Mouse (Mus musculus) heart, embryonic 11.5 days (tissue): ENCODE results near the gene Btaf1. TPM values are rescaled to one million over a fixed set of nuclear protein-coding genes. Genes with fewer than 3 reads are reported as not detected.
A peak's percentile ranks its signal among the peaks of the same experiment; 100 is the strongest.

Experiments
- ATAC-seq: fragments of 200-750 bp; cut with Nextera tagmentation; replicated peaks from 2 replicates; pipeline ENCODE4 v1.8.0; 2017; ENCODE audit warnings: moderate library complexity; ENCODE audit not compliant: insufficient number of reproducible peaks, low FRiP score, low TSS enrichment
- H3K27ac ChIP-seq: fragments of 300-500 bp; sonication (generic); 2 replicates; pipeline ENCODE4 v1.5.1; 2014; ENCODE audit warnings: mild to moderate bottlenecking, low read depth, low read length
- H3K27me3 ChIP-seq: fragments of 300-500 bp; sonication (generic); 2 replicates; pipeline ENCODE4 v1.6.1; 2014; ENCODE audit warnings: mild to moderate bottlenecking, low read length, mixed read lengths; ENCODE audit not compliant: control insufficient read depth, insufficient read depth
- H3K36me3 ChIP-seq: fragments of 300-500 bp; sonication (generic); 2 replicates; pipeline ENCODE4 v1.6.1; 2014; ENCODE audit warnings: mild to moderate bottlenecking, low read length, moderate library complexity, mixed read lengths; ENCODE audit not compliant: control insufficient read depth, insufficient read depth
- H3K4me1 ChIP-seq: fragments of 300-500 bp; sonication (generic); 2 replicates; pipeline ENCODE4 v1.6.1; 2014; ENCODE audit warnings: low read length; ENCODE audit not compliant: control insufficient read depth, insufficient read depth
- H3K4me2 ChIP-seq: fragments of 300-500 bp; sonication (generic); 2 replicates; pipeline ENCODE4 v1.6.1; 2014; ENCODE audit warnings: mild to moderate bottlenecking, moderate library complexity
- H3K4me3 ChIP-seq: fragments of 300-500 bp; sonication (generic); 2 replicates; pipeline ENCODE4 v1.5.1; 2014; ENCODE audit warnings: low read depth, low read length
- H3K9ac ChIP-seq: fragments of 300-500 bp; sonication (generic); 2 replicates; pipeline ENCODE4 v1.6.1; 2014; ENCODE audit warnings: mild to moderate bottlenecking, low read depth, low read length, moderate library complexity
- H3K9me3 ChIP-seq: fragments of 300-500 bp; sonication (generic); replicated peaks from 2 replicates; pipeline ENCODE4 v1.6.1; 2016; ENCODE audit warnings: low read length; ENCODE audit not compliant: control insufficient read depth
- WGBS: fragments of 180-500 bp; shearing (Covaris S2); extraction: QIAGEN DNeasy Blood & Tissue Kit; methylation state at CpG from one replicate; pipeline ENCODE4 v1.1.7; 2014; ENCODE audit not compliant: insufficient replicate concordance; 5-methylcytosine and 5-hydroxymethylcytosine counted together
- polyA plus RNA-seq: library from polyadenylated mRNA; unstranded; fragments of >200 nt; fragmentation: Nextera tagmentation; extraction: Ambion mirVana; gene quantifications from 2 replicates; pipeline ENCODE4 v1.2.1, GENCODE M21; 2014

Gene Btaf1
- 12.8 and 13.7 TPM in 2 replicates for polyA plus RNA-seq

GRCm38 (mm10) chr19:36925671-36926552, at the start of gene Btaf1:
Btaf1 (plus strand) TSS chr19:36926079.
- WGBS = under 1% methylated on average over 86 of the region's 98 CpGs
- ATAC-seq = peak; percentile 94

GRCm38 (mm10) chr19:36877329-36877728, 48.5 kb upstream of the Btaf1 start:
- ATAC-seq = no peak
- H3K36me3 ChIP-seq = peaks cover 35% of the 10 kb centered on the region
- no peak overlapping the region for H3K4me3 ChIP-seq
- H3K9me3 ChIP-seq = no peaks in the 10 kb centered on the region
- H3K27me3 ChIP-seq = no peaks in the 10 kb centered on the region
- peaks cover 6% of the 10 kb centered on the region for H3K4me1 ChIP-seq
- no peak overlapping the region for H3K9ac ChIP-seq
- no peak overlapping the region for H3K4me2 ChIP-seq
- no peak overlapping the region for H3K27ac ChIP-seq

More at GRCm38 (mm10) chr19:36925671-36926552, at the start of gene Btaf1:
- Histone ChIP-seq H3K27me3 (no peaks in the 10 kb centered on the region), H3K4me3 (peak within 1 kb of the TSS; percentile 78), H3K9me3 (no peaks in the 10 kb centered on the region), H3K27ac (peak within 1 kb of the TSS; percentile 94), H3K36me3 (no peaks in the 10 kb centered on the region), H3K4me1 (peaks cover 9% of the 10 kb centered on the region), H3K4me2 (peak within 1 kb of the TSS; percentile 84), H3K9ac (peak within 1 kb of the TSS; percentile 94)

DNA sequence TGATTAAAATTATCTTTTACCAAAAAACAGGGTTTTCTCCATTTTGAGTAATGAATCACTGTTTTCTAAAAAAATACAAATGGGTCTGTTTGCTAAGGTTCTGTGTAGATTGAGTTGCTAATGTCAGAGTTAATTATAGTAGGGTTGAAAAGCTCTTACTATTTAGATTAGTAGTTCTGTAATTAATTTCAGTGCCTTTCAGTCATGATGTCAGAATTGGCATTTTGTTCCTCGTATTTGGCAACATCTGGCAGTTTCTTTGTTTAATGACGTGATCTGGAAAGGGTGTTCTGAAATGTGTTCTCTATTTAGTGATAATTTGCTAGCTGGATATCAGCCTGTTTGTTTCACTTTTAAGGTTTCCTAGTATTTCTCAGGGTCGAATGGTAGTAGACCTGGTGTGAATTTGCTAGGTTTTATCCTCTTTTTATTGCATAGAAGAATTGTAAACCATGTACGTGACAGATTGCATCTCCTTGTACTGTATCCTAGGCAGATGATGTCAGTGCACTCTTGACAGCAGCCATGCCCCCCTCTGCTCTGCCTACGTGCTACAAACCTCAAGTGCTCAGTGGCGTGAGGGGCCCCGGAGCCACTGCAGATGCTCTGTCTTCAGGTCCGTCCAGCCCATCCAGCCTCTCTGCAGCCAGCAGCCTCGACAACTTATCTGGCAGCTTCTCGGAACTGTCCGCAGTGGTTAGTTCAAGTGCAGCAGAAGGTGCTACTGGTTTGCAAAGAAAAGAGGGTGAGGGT, 47.0 kb upstream of the Btaf1 start:
- no peaks in the 10 kb centered on the region for H3K9me3 ChIP-seq
- H3K9ac ChIP-seq = no peak overlapping the region
- ATAC-seq = peak; percentile 84
- peaks cover 6% of the 10 kb centered on the region for H3K4me1 ChIP-seq
- H3K27ac ChIP-seq = peak overlapping the region; percentile 81
- peak overlapping the region; percentile 22 for H3K4me2 ChIP-seq
- peaks cover 35% of the 10 kb centered on the region for H3K36me3 ChIP-seq
- H3K27me3 ChIP-seq = no peaks in the 10 kb centered on the region
- WGBS = 59% methylated on average over 11 of the region's 11 CpGs
- H3K4me3 ChIP-seq = no peak overlapping the region

DNA sequence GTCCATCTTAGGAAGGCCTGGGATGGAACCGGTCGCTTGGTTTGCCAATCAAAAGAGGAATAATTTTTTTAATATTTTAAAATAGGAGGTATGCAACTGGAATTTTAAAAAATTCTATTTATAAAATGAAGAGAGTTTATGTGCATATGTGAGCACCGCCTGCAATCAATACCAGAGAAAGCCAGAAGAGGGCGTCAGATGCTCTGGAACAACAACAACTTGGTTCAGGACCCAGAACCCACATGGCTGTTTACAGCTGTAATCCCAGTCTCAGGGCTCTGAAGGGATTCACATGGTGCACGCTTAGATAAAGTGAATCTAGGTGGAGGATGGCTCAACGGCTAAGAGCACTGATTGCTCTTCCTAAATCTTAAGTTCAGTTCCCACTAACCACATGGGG, 42.8 kb upstream of the Btaf1 start:
- 79% methylated on average over 6 of the region's 6 CpGs for WGBS

GRCm38 (mm10) chr19:36886316-36886715, 39.6 kb upstream of the Btaf1 start:
- WGBS = 84% methylated on average over 2 of the region's 2 CpGs
- Histone ChIP-seq H3K9me3 (no peaks in the 10 kb centered on the region), H3K36me3 (peaks cover 46% of the 10 kb centered on the region), H3K4me2 (no peak overlapping the region), H3K4me1 (no peaks in the 10 kb centered on the region), H3K9ac (no peak overlapping the region), H3K27ac (no peak overlapping the region), H3K4me3 (no peak overlapping the region), H3K27me3 (no peaks in the 10 kb centered on the region)
- ATAC-seq = no peak

More for the DNA sequence above, 42.8 kb upstream of the Btaf1 start:
- peaks cover 2% of the 10 kb centered on the region; the same call in 1 of the 2 replicates for H3K4me1 ChIP-seq
- H3K27me3 ChIP-seq = no peaks in the 10 kb centered on the region
- no peaks in the 10 kb centered on the region for H3K9me3 ChIP-seq
- H3K9ac ChIP-seq = no peak overlapping the region
- ATAC-seq = no peak
- peaks cover 41% of the 10 kb centered on the region for H3K36me3 ChIP-seq
- no peak overlapping the region for H3K27ac ChIP-seq
- no peak overlapping the region for H3K4me2 ChIP-seq
- H3K4me3 ChIP-seq = no peak overlapping the region

DNA sequence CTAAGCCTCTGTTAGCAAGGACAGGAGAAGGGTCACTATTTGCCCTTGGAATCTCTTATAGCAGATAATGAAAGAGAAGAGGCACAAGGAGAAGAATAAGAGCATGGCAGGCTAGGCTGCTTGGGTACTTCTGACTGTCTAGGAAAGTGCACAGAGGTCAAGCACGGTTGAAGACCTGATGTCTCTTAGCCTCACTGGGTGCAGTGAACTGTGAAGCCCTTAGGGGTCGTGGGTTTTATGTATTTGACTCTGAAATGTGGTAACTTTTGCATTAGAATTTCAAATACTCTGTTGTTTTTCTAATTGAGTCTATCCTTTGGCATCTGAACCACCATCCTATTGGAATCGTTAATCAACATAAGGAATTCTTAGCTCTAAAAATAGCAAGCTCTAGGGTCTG, 38.2 kb upstream of the Btaf1 start:
- no peaks in the 10 kb centered on the region for H3K4me1 ChIP-seq
- H3K4me2 ChIP-seq = no peak overlapping the region
- ATAC-seq = no peak
- H3K27ac ChIP-seq = no peak overlapping the region
- H3K9me3 ChIP-seq = no peaks in the 10 kb centered on the region
- WGBS = 74% methylated on average over 3 of the region's 3 CpGs
- H3K36me3 ChIP-seq = peaks cover 43% of the 10 kb centered on the region
- H3K27me3 ChIP-seq = no peaks in the 10 kb centered on the region
- H3K9ac ChIP-seq = no peak overlapping the region
- no peak overlapping the region for H3K4me3 ChIP-seq

DNA sequence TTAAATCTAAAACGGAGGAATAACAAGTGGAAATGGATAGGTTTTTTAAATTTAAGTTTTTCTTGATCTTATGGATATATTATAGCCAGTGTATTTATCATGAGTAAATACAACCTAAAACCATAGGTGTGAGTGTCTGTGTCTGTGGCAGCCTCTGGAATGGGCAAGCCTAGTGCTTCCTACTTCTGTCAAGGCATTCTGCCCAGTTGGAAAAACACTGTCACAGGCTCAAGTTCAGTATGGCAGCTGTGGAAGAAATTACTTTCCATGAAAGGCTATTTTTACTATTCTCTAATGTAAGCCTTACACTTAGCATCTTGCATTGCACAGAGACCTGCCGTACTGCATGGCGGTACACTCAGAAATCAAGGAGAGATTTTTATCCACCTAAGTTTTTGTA, 34.1 kb upstream of the Btaf1 start:
- Histone ChIP-seq H3K27me3 (no peaks in the 10 kb centered on the region), H3K36me3 (peaks cover 31% of the 10 kb centered on the region), H3K4me2 (no peak overlapping the region), H3K9ac (no peak overlapping the region), H3K9me3 (no peaks in the 10 kb centered on the region), H3K27ac (no peak overlapping the region), H3K4me3 (no peak overlapping the region), H3K4me1 (no peaks in the 10 kb centered on the region)
- ATAC-seq = no peak
- WGBS = 95% methylated on average over 3 of the region's 3 CpGs

- 24% methylated on average over 10 of the region's 10 CpGs for WGBS
- no peak overlapping the region for H3K4me3 ChIP-seq
- H3K36me3 ChIP-seq = peaks cover 10% of the 10 kb centered on the region
- H3K9me3 ChIP-seq = no peaks in the 10 kb centered on the region
- H3K4me2 ChIP-seq = no peak overlapping the region
- no peak overlapping the region for H3K27ac ChIP-seq
- no peaks in the 10 kb centered on the region for H3K27me3 ChIP-seq
- H3K9ac ChIP-seq = no peak overlapping the region
- no peak for ATAC-seq
- H3K4me1 ChIP-seq = no peaks in the 10 kb centered on the region
Measured at GRCm38 (mm10) chr19:36896791-36897569, 28.9 kb upstream of the Btaf1 start.
